Mouse (Mus musculus) layer of hippocampus, postnatal 10 days (tissue): ENCODE data around the gene Tmub1. TPM values are rescaled to one million over a fixed set of nuclear protein-coding genes. Genes with fewer than 3 reads are reported as not detected.
A peak's percentile ranks its signal among the peaks of the same experiment; 100 is the strongest.

Experiments
- DNase-seq, 2 experiments: peaks; one replicate each; pipeline ENCODE4 v3.0.0; 2021; ENCODE audit warnings: low spot score in 2 of 2
- total RNA-seq, 2 experiments: library from RNA; stranded (reverse); gene quantifications; 2 replicates each; pipeline ENCODE4 v1.2.3; 2021

Gene Tmub1
- total RNA-seq, 2 experiments from 2014 or later = 24.1 to 26.4 TPM

DNA sequence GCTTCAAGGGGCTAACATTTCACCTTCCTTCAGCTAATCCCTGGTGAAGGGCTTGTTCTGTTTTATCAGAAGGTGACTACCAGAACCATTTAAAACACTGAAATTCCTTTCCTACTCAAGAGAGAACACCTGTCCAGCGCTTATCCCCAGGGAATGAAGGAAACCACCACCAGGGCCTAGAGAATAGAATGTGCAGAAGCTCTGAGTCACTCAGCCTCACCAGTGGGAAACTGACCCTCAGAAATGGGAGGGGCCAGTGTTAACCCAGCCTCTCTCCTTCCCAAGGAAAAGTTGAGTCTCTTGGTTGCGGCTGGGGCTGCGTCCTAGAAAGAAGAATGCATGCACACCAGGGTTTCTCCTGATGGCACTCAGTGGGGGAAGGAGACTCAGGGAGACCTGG, 7.4 kb upstream of the Tmub1 start:
- no peak for DNase-seq

DNA sequence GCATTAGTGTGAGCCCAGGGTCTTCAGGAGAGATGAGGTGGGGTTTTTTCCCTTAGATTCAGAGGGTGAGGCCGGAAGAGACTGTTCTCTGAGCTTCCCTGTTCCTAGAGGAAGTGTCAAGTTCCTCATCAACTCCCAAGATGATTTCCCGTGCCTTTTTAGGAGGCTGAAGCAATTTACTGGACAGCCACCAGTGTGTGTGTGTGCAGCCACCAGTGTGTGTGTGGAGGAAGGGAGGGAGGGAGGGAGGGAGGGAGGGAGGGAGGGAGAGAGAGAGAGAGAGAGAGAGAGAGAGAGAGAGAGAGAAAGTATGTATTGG, 6.3 kb upstream of the Tmub1 start:
- DNase-seq = no peak

- DNase-seq = peak; percentile 43 to 51
Observed at GRCm38 (mm10) chr5:24453283-24453984, 5.8 kb upstream of the Tmub1 start.

DNA sequence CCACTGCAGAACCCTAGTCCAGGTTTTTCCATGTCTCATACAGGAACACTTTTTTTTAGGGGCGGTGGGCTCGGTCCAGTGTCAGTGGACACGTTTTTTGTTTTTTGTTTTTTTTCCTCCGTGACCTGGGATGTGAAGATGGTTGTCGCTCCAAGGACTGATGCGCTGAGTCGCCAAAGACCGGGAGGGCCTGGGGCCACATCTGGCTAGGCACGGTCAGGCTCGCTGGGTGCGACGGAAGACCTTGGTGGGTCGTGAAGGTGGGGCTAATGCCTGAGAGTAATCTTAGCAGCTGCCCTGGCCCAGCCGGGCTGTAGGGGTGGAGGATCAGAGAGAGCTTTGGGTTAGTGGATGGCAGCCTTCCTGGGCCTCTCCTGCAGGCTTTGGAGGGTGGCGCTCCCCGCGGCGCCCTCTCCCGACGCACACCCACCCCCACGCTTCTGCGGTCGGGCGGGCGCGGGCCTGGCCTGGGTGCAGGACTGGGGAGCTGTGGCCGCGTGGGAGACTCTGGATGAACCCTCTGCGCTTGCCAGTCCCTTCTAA, 5.1 kb upstream of the Tmub1 start:
- peak; percentile 36 to 52 for DNase-seq

GRCm38 (mm10) chr5:24452030-24452690, 4.5 kb upstream of the Tmub1 start, which contains the start of gene Agap3:
Agap3 (plus strand) TSS chr5:24452177.
- peak; percentile 55 to 62 for DNase-seq

- DNase-seq = peak; percentile 81 to 90
Observed at GRCm38 (mm10) chr5:24451264-24452029, 3.8 kb upstream of the Tmub1 start.

GRCm38 (mm10) chr5:24446630-24447029, 1.0 kb downstream of the Tmub1 start:
- DNase-seq = no peak

DNA sequence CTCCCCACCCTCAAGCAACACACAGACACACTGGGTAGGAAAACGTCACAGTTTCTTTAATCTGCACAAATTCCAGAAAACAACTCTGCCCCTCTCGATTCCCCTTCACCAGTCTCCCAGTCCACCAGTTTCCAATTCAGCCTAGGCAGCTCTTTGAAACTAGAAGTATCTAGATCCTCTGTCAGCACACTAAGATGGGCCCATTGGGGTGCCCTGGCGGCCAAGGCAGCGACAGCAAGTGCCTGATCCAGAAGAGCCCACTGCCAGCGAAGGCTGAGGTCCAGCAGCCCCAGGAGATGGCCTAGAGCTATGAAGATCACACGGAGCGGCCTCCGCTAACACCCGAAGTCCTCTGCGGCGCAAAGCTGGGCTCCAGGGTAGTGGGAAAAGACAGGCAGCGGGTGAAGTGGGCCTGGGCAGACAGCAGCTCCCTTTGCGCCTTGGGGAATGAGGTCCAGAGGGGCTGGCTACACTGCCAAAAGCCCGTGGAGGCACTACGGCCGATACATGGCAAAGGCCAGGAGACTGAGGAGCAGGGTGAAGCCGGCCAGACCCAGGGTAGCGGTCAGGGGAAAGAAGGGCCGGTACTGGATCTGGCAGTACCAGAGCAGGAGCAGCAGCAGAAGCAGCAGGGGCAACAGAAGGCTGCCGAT, 2.1 kb downstream of the Tmub1 start:
- peak in 1 of 2 experiments; percentile 40 for DNase-seq

DNA sequence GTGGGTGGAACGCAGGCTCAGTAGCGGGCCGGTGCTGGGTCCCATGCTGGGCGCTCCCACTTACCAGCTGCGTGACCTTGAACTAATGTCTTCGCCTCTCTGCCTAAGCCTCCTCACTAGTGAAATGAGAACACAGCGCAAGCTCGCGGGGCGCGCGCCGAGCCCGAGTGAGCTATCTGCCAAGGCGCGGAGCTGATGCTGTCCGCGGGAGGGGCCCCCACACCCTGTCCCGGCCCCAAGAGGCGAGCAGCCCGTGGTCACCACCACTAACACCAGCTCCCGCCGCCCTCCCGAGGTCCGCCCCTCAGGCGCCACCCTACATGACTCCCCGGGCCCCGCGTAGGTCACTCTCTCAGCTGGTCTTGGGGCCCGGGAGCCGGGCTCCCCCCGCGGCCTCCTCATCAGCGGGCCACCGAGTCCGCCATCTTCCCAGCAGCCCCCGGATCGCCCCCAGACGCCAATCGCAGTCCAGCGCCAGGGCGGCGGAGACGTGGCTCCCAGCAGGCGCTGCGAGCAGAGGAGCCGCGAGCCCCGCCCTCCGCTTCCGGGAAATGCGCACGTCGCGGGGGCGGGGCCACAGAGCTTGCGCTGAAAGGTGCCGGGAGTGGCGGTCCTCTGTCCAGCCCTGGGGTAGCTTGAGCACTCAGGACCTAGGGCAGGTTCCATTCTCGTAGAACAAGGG, 2.8 kb downstream of the Tmub1 start, which contains the start of gene Fastk:
TSS of gene Fastk (minus strand) at position 542 of the 682 bp plus-strand sequence.
- peak; percentile 93 to 96 for DNase-seq

GRCm38 (mm10) chr5:24443927-24444326, 3.7 kb downstream of the Tmub1 start:
- DNase-seq = no peak

DNA sequence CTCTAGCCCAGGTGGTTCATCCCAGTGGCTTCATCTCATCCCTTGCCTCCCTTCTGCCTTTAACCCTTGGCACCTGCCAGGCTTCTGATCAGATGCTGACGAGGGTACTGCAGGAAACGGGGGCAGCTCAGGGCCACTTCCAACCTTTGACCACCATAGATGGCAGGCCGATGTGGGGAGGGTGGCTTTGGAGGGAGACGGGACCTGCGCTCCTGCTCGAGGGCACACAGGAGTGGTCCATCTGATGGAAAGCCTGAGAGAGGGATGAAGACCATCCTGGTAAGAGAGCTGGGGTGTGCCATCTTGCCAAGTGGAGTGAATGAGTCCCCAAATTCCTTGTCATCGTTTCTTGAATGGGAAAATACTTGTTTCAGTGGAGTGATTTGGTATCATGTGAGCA, 4.5 kb downstream of the Tmub1 start:
- DNase-seq = no peak

DNA sequence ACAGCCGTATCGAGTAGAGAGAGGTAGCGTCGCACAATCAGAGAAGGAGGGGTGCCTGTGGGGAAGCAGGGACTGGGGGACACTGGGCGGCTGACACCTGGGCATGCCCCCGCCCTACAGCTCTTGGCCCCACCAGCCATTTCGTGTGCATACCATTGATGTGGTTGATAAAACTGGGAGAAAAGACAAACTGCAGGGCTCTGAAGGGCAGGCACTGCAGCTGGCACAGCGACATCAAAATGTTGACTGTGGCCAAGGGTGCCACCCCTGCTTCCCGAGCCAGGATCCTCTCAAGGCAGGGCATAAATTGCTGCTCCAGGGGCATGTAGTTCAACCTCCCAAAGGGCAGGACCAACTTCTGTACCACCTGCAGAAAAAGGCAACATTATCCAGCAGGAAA, 5.6 kb downstream of the Tmub1 start:
- no peak for DNase-seq

GRCm38 (mm10) chr5:24441187-24441586, 6.5 kb downstream of the Tmub1 start:
- DNase-seq = no peak

- no peak for DNase-seq
Observed at GRCm38 (mm10) chr5:24433993-24434392, 13.7 kb downstream of the Tmub1 start.

DNA sequence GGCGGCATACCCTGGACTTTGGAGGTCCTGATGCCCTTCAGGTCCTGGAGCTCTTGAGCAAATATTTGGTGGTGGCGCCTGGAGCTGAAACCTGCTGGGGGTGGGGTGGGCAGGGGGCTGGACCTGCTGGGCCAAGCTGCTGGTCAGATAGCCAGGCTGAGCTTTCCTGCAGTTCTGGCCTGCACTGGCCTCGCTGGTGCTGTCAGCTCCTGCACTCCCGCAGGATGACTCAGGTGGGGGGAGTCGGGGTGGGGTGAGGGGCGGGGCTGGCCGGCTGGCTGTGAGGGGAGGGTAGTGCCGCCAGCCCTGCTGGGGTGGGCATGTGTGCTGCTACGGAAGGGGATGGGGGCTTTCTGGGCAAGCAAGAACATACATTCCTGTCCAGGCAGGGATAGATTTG, 19.1 kb downstream of the Tmub1 start:
- DNase-seq = no peak

- no peak for DNase-seq
Observed at GRCm38 (mm10) chr5:24427981-24428402, 19.7 kb downstream of the Tmub1 start.

DNA sequence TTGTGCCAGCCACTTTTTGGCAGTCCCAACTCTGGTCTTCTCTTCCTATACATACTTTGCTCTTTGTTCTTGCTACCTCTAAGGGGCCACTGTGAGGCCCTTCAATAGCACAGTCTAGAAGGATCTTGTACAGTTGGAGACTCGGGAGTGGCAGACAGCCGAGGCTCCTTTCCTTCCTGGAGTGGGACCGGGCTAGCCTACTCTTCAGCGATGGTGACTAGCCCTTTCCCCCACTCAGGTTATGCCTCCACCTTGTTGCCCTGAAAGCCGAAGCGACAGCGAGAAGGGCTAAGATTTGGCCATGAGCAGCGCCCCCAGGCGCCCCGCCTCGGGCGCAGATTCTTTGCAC, 20.4 kb downstream of the Tmub1 start:
- no peak for DNase-seq

DNA sequence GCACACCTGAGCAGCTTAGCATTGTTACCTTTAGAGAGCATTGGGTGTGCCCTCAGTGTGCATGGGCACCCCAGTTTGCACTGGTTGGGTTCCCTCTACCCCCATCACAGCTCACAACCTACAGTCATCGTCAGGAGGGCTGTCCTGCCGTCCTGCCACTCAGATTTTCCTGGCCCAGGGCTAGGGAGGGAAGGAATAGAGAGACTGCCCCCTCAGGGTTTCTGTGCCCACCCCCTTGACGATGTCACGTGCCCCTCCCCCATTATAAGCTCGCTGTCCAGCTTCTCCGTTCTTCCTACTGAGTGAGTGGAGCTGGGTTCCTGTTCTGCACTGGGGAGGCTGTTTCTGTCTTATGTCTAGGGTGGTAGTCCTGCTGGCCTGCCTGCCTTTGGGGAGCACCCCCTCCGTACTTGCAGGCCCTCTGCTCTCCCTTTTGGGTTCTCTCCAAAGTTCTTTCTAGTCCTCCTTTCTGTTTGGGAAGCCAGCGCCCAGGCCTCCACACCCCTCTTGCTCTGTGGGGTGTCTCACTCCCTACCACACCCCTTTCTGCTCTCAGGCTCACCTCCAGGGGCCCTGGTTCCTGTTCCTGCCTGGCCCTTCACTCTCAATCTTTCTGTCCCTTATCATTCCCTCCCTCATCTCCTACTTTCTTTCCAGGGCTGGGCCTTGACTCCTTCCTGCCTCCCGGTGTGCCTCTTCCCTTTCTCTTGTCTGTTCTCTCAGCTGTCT, 20.9 kb downstream of the Tmub1 start:
- DNase-seq = no peak

GRCm38 (mm10) chr5:24426037-24426432, 21.6 kb downstream of the Tmub1 start:
- no peak for DNase-seq

GRCm38 (mm10) chr5:24425421-24426036, 22.1 kb downstream of the Tmub1 start:
- DNase-seq = no peak
